Mouse (Mus musculus) embryonic facial prominence, embryonic 10.5 days (tissue): ENCODE data around the gene Eya3. TPM values are rescaled to one million over a fixed set of nuclear protein-coding genes. Genes with fewer than 3 reads are reported as not detected.

ENCODE experiments used
- DNase-seq: peaks from one replicate; pipeline ENCODE4 v3.0.0-alpha.2; 2017; ENCODE audit warnings: low spot score
- H3K27ac ChIP-seq: fragments of 300-500 bp; sonication (generic); replicated peaks from 2 replicates; pipeline ENCODE4 v1.5.1; 2016; ENCODE audit warnings: mild to moderate bottlenecking
- H3K27me3 ChIP-seq: fragments of 300-500 bp; sonication (generic); replicated peaks from 2 replicates; pipeline ENCODE4 v1.6.1; 2016; ENCODE audit warnings: low read depth, mild to moderate bottlenecking; ENCODE audit not compliant: poor library complexity, severe bottlenecking
- H3K36me3 ChIP-seq: fragments of 300-500 bp; sonication (generic); replicated peaks from 2 replicates; pipeline ENCODE4 v1.6.1; 2016; ENCODE audit warnings: mild to moderate bottlenecking, moderate library complexity
- H3K4me1 ChIP-seq: fragments of 300-500 bp; sonication (generic); 2 replicates; pipeline ENCODE4 v1.6.1; 2016
- H3K4me3 ChIP-seq: fragments of 300-500 bp; sonication (generic); 2 replicates; pipeline ENCODE4 v1.5.1; 2016; ENCODE audit warnings: mild to moderate bottlenecking, moderate library complexity
- H3K9me3 ChIP-seq: fragments of 300-500 bp; sonication (generic); 2 replicates; pipeline ENCODE4 v1.6.1; 2016; ENCODE audit warnings: mild to moderate bottlenecking
- WGBS: fragments of 180-500 bp; shearing (Covaris S2); methylation state at CpG from one replicate; pipeline ENCODE4 v1.1.7; 2016; 5-methylcytosine and 5-hydroxymethylcytosine counted together
- polyA plus RNA-seq: library from polyadenylated mRNA; unstranded; fragments of >200 nt; fragmentation: Nextera tagmentation; extraction: Ambion mirVana; gene quantifications from 2 replicates; pipeline ENCODE4 v1.2.1, GENCODE M21; 2016

The Eya3 gene
- polyA plus RNA-seq, 1 experiment from 2014 or later: 39.9 TPM

- no peak for DNase-seq
- Histone ChIP-seq H3K27me3 (no peaks in the 10 kb centered on the region), H3K27ac (no peak overlapping the region), H3K4me1 (peaks cover 3% of the 10 kb centered on the region; the same call in 1 of the 2 replicates), H3K4me3 (no peak overlapping the region), H3K9me3 (no peaks in the 10 kb centered on the region), H3K36me3 (peaks cover 24% of the 10 kb centered on the region)
- 86% methylated on average over 3 of the region's 3 CpGs for WGBS
Measured at GRCm38 (mm10) chr4:132653799-132654198, 15.0 kb downstream of the Eya3 start.

- no peak overlapping the region for H3K27ac ChIP-seq
Measured at GRCm38 (mm10) chr4:132655290-132655689, 16.5 kb downstream of the Eya3 start.

GRCm38 (mm10) chr4:132659106-132659505, 20.3 kb downstream of the Eya3 start:
- H3K36me3 ChIP-seq: peaks cover 66% of the 10 kb centered on the region
- no peaks in the 10 kb centered on the region for H3K27me3 ChIP-seq
- 87% methylated on average over 7 of the region's 7 CpGs for WGBS
- H3K27ac ChIP-seq: no peak overlapping the region
- H3K4me1 ChIP-seq: no peaks in the 10 kb centered on the region
- H3K9me3 ChIP-seq: no peaks in the 10 kb centered on the region
- DNase-seq: no peak
- H3K4me3 ChIP-seq: no peak overlapping the region

More at GRCm38 (mm10) chr4:132655290-132655689, 16.5 kb downstream of the Eya3 start:
- Histone ChIP-seq H3K4me3 (no peak overlapping the region), H3K36me3 (peaks cover 33% of the 10 kb centered on the region), H3K4me1 (peaks cover 3% of the 10 kb centered on the region; the same call in 1 of the 2 replicates), H3K27me3 (no peaks in the 10 kb centered on the region), H3K9me3 (no peaks in the 10 kb centered on the region)
- DNase-seq: no peak
- whole genome bisulfite sequencing: 83% methylated on average over 5 of the region's 5 CpGs

GRCm38 (mm10) chr4:132672697-132673096, 33.9 kb downstream of the Eya3 start:
- Histone ChIP-seq H3K27me3 (no peaks in the 10 kb centered on the region), H3K27ac (no peak overlapping the region), H3K4me1 (no peaks in the 10 kb centered on the region), H3K4me3 (no peak overlapping the region), H3K9me3 (no peaks in the 10 kb centered on the region), H3K36me3 (peaks cover 91% of the 10 kb centered on the region)
- WGBS: 95% methylated on average over 5 of the region's 5 CpGs
- no peak for DNase-seq

- Histone ChIP-seq H3K36me3 (peaks cover 85% of the 10 kb centered on the region), H3K4me3 (no peak overlapping the region), H3K27me3 (no peaks in the 10 kb centered on the region), H3K4me1 (no peaks in the 10 kb centered on the region), H3K9me3 (no peaks in the 10 kb centered on the region), H3K27ac (no peak overlapping the region)
- 85% methylated on average over 7 of the region's 7 CpGs for WGBS
- no peak for DNase-seq
Measured at GRCm38 (mm10) chr4:132676771-132677539, 38.2 kb downstream of the Eya3 start.

- DNase-seq: no peak
- Histone ChIP-seq H3K4me3 (no peak overlapping the region), H3K9me3 (no peaks in the 10 kb centered on the region), H3K27ac (no peak overlapping the region), H3K27me3 (no peaks in the 10 kb centered on the region), H3K4me1 (no peaks in the 10 kb centered on the region), H3K36me3 (peaks cover 75% of the 10 kb centered on the region)
- 88% methylated on average over 2 of the region's 2 CpGs for WGBS
Measured at GRCm38 (mm10) chr4:132689634-132690033, 50.8 kb downstream of the Eya3 start.

GRCm38 (mm10) chr4:132693366-132693765, 54.6 kb downstream of the Eya3 start:
- DNase-seq: no peak
- peaks cover 79% of the 10 kb centered on the region for H3K36me3 ChIP-seq
- H3K27me3 ChIP-seq: no peaks in the 10 kb centered on the region
- WGBS: 95% methylated on average over 3 of the region's 3 CpGs
- no peaks in the 10 kb centered on the region for H3K4me1 ChIP-seq
- no peaks in the 10 kb centered on the region for H3K9me3 ChIP-seq
- H3K4me3 ChIP-seq: no peak overlapping the region
- no peak overlapping the region for H3K27ac ChIP-seq

- Histone ChIP-seq H3K36me3 (peaks cover 98% of the 10 kb centered on the region), H3K27ac (no peak overlapping the region), H3K4me1 (no peaks in the 10 kb centered on the region), H3K9me3 (no peaks in the 10 kb centered on the region), H3K4me3 (no peak overlapping the region), H3K27me3 (no peaks in the 10 kb centered on the region)
- WGBS: over 99% methylated on average over 5 of the region's 5 CpGs
- DNase-seq: no peak
Measured at GRCm38 (mm10) chr4:132702076-132702475, 63.3 kb downstream of the Eya3 start.

- 96% methylated on average over 8 of the region's 8 CpGs for WGBS
- no peak for DNase-seq
- H3K27ac ChIP-seq: no peak overlapping the region
- no peaks in the 10 kb centered on the region for H3K9me3 ChIP-seq
- no peaks in the 10 kb centered on the region for H3K27me3 ChIP-seq
- H3K4me1 ChIP-seq: no peaks in the 10 kb centered on the region
- peaks cover 97% of the 10 kb centered on the region for H3K36me3 ChIP-seq
- H3K4me3 ChIP-seq: no peak overlapping the region
Measured at GRCm38 (mm10) chr4:132706885-132707284, 68.1 kb downstream of the Eya3 start.

- Histone ChIP-seq H3K4me1 (no peaks in the 10 kb centered on the region), H3K4me3 (no peak overlapping the region), H3K36me3 (peaks cover 82% of the 10 kb centered on the region), H3K27ac (no peak overlapping the region), H3K27me3 (no peaks in the 10 kb centered on the region), H3K9me3 (no peaks in the 10 kb centered on the region)
- no peak for DNase-seq
- 95% methylated on average over 7 of the region's 7 CpGs for WGBS
Measured at GRCm38 (mm10) chr4:132713181-132713580, 74.4 kb downstream of the Eya3 start.

- H3K4me1 ChIP-seq: no peaks in the 10 kb centered on the region
- H3K9me3 ChIP-seq: no peaks in the 10 kb centered on the region
- no peak overlapping the region for H3K27ac ChIP-seq
- H3K4me3 ChIP-seq: no peak overlapping the region
- 98% methylated on average over 1 of the region's 1 CpGs for WGBS
- peaks cover 81% of the 10 kb centered on the region for H3K36me3 ChIP-seq
- no peak for DNase-seq
- no peaks in the 10 kb centered on the region for H3K27me3 ChIP-seq
Measured at GRCm38 (mm10) chr4:132718251-132718650, 79.5 kb downstream of the Eya3 start.

GRCm38 (mm10) chr4:132728233-132728632, 89.4 kb downstream of the Eya3 start:
- 89% methylated on average over 8 of the region's 8 CpGs for WGBS
- no peaks in the 10 kb centered on the region for H3K27me3 ChIP-seq
- peaks cover 55% of the 10 kb centered on the region for H3K36me3 ChIP-seq
- no peak overlapping the region for H3K27ac ChIP-seq
- H3K9me3 ChIP-seq: no peaks in the 10 kb centered on the region
- no peak for DNase-seq
- peaks cover 12% of the 10 kb centered on the region for H3K4me1 ChIP-seq
- no peak overlapping the region for H3K4me3 ChIP-seq

- no peak for DNase-seq
- peaks cover 21% of the 10 kb centered on the region for H3K36me3 ChIP-seq
- H3K4me3 ChIP-seq: peak overlapping the region; percentile 73
- peak overlapping the region; percentile 61; the same call in 1 of the 2 replicates for H3K27ac ChIP-seq
- H3K27me3 ChIP-seq: no peaks in the 10 kb centered on the region
- peaks cover 20% of the 10 kb centered on the region for H3K4me1 ChIP-seq
- H3K9me3 ChIP-seq: no peaks in the 10 kb centered on the region
- 49% methylated on average over 12 of the region's 12 CpGs for WGBS
Measured at GRCm38 (mm10) chr4:132731616-132732015, 92.8 kb downstream of the Eya3 start.
